ENCODE assay signal across 8 mouse cellular contexts in the genomic region with DNA sequence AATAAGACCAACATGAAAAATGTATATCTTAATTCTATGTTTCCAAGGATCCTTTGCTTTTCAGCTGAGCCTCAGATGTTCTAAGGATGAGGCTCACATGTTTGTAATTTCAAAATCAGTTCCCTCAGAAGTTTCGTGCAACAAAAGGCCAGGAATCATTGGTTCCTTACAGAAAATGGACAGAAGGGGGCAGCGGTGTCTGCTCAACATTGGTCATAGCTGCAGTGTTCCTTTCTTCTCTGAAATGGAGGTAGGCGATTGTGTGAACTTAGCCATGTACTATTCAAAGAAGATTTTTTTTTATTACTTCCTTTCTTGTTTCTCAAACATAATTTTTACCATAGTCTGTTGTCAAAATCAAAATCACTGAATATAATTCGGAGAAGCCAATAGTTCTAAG.
DNase-seq lines count a peak whose midpoint lies in the region; ATAC-seq and TF ChIP-seq lines count a peak whose summit lies in the region.

No protein-coding gene starts in this region.

- no peaks in the 10 kb centered on the region for H3K9me3 ChIP-seq in heart, embryonic 11.5 days (replicated peaks; ENCODE audit: control insufficient read depth, low read length)
- no peaks in the 10 kb centered on the region for H3K9me3 ChIP-seq in lung, postnatal 0 days (ENCODE audit: low read length)

- H3K36me3 ChIP-seq in heart, embryonic 11.5 days (ENCODE audit: control insufficient read depth, insufficient read depth, low read length): no peaks in the 10 kb centered on the region
- H3K36me3 ChIP-seq in lung, postnatal 0 days (ENCODE audit: insufficient read depth, low read length): no peaks in the 10 kb centered on the region

- peak; percentile 14; the same call in 1 of the 2 replicates for TF ChIP-seq EP300 in lung, postnatal 0 days (IDR thresholded peaks at IDR 0.05)

- H3K27me3 ChIP-seq in heart, embryonic 11.5 days (ENCODE audit: control insufficient read depth, insufficient read depth, low read length): no peaks in the 10 kb centered on the region
- H3K27me3 ChIP-seq in lung, postnatal 0 days (replicated peaks; ENCODE audit: insufficient read depth, low read length): no peaks in the 10 kb centered on the region

- DNase-seq in heart, adult 8-10 months (ENCODE audit: low spot score): peak; percentile 82
- DNase-seq in thymus, postnatal 0 days (ENCODE audit: low spot score): peak; percentile 5
- DNase-seq in thymus, adult 18-20 months: no peak
- peak; percentile 78 for DNase-seq in embryo, embryonic 10 days (ENCODE audit: low spot score)
- DNase-seq in lung, postnatal 0 days (ENCODE audit: low spot score): peak; percentile 78
- DNase-seq in natural killer cell, adult 2 months (ENCODE audit: low spot score in 2 of 2): no peak

- H3K9ac ChIP-seq in heart, embryonic 11.5 days (ENCODE audit: low read depth, low read length): no peak overlapping the region
- no peak overlapping the region for H3K9ac ChIP-seq in lung, postnatal 0 days (replicated peaks; ENCODE audit: low read depth)

- TF ChIP-seq CTCF in lung, postnatal 0 days (IDR thresholded peaks at IDR 0.05): peak; percentile 85

- WGBS in heart, embryonic 11.5 days (ENCODE audit: insufficient replicate concordance): 30% methylated on average over 4 of the region's 4 CpGs
- 29% methylated on average over 4 of the region's 4 CpGs for WGBS in lung, postnatal 0 days

- H3K4me1 ChIP-seq in heart, embryonic 11.5 days (ENCODE audit: control insufficient read depth, insufficient read depth, low read length): no peaks in the 10 kb centered on the region
- no peaks in the 10 kb centered on the region for H3K4me1 ChIP-seq in lung, postnatal 0 days (ENCODE audit: insufficient read depth, low read depth, low read length)

- no peak for ATAC-seq in heart, embryonic 11.5 days (replicated peaks; ENCODE audit: insufficient number of reproducible peaks, low FRiP score, low TSS enrichment)
- ATAC-seq in inflammation-experienced regulatory T-cells, adult 6 months: peak; percentile 74
- ATAC-seq in lung, postnatal 0 days: peak; percentile 56; the same call in 1 of the 2 replicates

- H3K27ac ChIP-seq in heart, embryonic 11.5 days (ENCODE audit: low read depth, low read length): no peak overlapping the region
- H3K27ac ChIP-seq in lung, postnatal 0 days (ENCODE audit: low read length): no peak overlapping the region

- H3K4me2 ChIP-seq in heart, embryonic 11.5 days: no peak overlapping the region
- no peak overlapping the region for H3K4me2 ChIP-seq in lung, postnatal 0 days (replicated peaks; ENCODE audit: low read depth, low read length)

- no peak overlapping the region for H3K4me3 ChIP-seq in heart, embryonic 11.5 days (ENCODE audit: low read depth, low read length)
- H3K4me3 ChIP-seq in lung, postnatal 0 days (ENCODE audit: low read depth, low read length): no peak overlapping the region

Comparison
In these comparisons a context has a peak if more than half of its experiments do, and no peak if none do; other contexts are left out.
1. DNase-seq: peak in heart, adult 8-10 months (single experiment), thymus, postnatal 0 days (single experiment), embryo, embryonic 10 days (single experiment) and lung, postnatal 0 days (single experiment); none in thymus, adult 18-20 months (0 of 2) and natural killer cell, adult 2 months (0 of 2).